Mouse (Mus musculus): Measurements from ENCODE around the gene Rplp0. TPM values are rescaled to one million over a fixed set of nuclear protein-coding genes. Genes with fewer than 3 reads are reported as not detected.
"Not testable (repeated sequence)": the region's sequence is repeated elsewhere in the genome, so short reads cannot be mapped to it uniquely, and the experiment has no call there.

Rplp0 gene
- polyA plus RNA-seq, 1 experiment, result 3,023 TPM

GRCm38 (mm10) chr5:115516908-115517307, 42.4 kb upstream of the Rplp0 start:
- Histone ChIP-seq H3K4me1 (ENCODE audit: control insufficient read depth, insufficient read depth, low read length) (peaks cover 16% of the 10 kb centered on the region), H3K27ac (ENCODE audit: insufficient read depth, low read length) (no peak overlapping the region)
- TF ChIP-seq POLR2A (IDR thresholded peaks at IDR 0.05; ENCODE audit: low read depth, low read length) (no peak), CTCF (IDR thresholded peaks at IDR 0.05; ENCODE audit: borderline replicate concordance, insufficient read depth, low read length) (no peak)

GRCm38 (mm10) chr5:115517501-115517900, 41.8 kb upstream of the Rplp0 start:
- Histone ChIP-seq H3K4me1 (ENCODE audit: control insufficient read depth, insufficient read depth, low read length) (peaks cover 21% of the 10 kb centered on the region), H3K27ac (ENCODE audit: insufficient read depth, low read length) (no peak overlapping the region), H3K4me3 (ENCODE audit: insufficient read depth, low read length) (no peak overlapping the region)
- TF ChIP-seq POLR2A (IDR thresholded peaks at IDR 0.05; ENCODE audit: low read depth, low read length) (no peak), CTCF (IDR thresholded peaks at IDR 0.05; ENCODE audit: borderline replicate concordance, insufficient read depth, low read length) (no peak)

More at GRCm38 (mm10) chr5:115516908-115517307, 42.4 kb upstream of the Rplp0 start:
- no peak overlapping the region for H3K4me3 ChIP-seq (ENCODE audit: insufficient read depth, low read length)

DNA sequence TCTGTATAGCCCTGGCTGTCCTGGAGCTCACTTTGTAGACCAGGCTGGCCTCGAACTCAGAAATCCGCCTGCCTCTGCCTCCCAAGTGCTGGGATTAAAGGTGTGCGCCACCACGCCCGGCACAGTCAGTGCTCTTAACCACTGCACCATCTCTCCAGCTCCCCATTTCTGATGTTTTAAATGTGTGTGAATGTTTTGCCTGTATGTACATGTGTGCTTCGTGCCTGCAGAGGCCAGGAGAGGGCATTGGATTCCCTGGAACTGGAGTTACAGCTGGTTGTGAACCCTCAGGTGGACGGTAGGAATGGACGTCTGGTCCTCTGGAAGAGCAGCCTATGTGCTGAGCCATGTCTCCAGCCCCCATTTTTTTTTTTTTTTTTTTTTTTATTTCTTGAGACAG, 41.1 kb upstream of the Rplp0 start:
- not testable (repeated sequence) for H3K27ac ChIP-seq (ENCODE audit: insufficient read depth, low read length); H3K4me3 ChIP-seq (ENCODE audit: insufficient read depth, low read length)
- peaks cover 23% of the 10 kb centered on the region for H3K4me1 ChIP-seq (ENCODE audit: control insufficient read depth, insufficient read depth, low read length)

GRCm38 (mm10) chr5:115520325-115520869, 38.9 kb upstream of the Rplp0 start:
- no peak overlapping the region for H3K27ac ChIP-seq (ENCODE audit: insufficient read depth, low read length)
- peaks cover 26% of the 10 kb centered on the region for H3K4me1 ChIP-seq (ENCODE audit: control insufficient read depth, insufficient read depth, low read length)
- no peak overlapping the region for H3K4me3 ChIP-seq (ENCODE audit: insufficient read depth, low read length)
- TF ChIP-seq POLR2A (IDR thresholded peaks at IDR 0.05; ENCODE audit: low read depth, low read length) (no peak), CTCF (IDR thresholded peaks at IDR 0.05; ENCODE audit: borderline replicate concordance, insufficient read depth, low read length) (no peak)

- no peak overlapping the region for H3K27ac ChIP-seq (ENCODE audit: insufficient read depth, low read length)
- H3K4me3 ChIP-seq (ENCODE audit: insufficient read depth, low read length), result no peak overlapping the region
- peaks cover 24% of the 10 kb centered on the region for H3K4me1 ChIP-seq (ENCODE audit: control insufficient read depth, insufficient read depth, low read length)
- no peak for TF ChIP-seq POLR2A (IDR thresholded peaks at IDR 0.05; ENCODE audit: low read depth, low read length)
- no peak for TF ChIP-seq CTCF (IDR thresholded peaks at IDR 0.05; ENCODE audit: borderline replicate concordance, insufficient read depth, low read length)
Observed at GRCm38 (mm10) chr5:115521553-115522461, 37.5 kb upstream of the Rplp0 start.

GRCm38 (mm10) chr5:115522531-115522930, 36.7 kb upstream of the Rplp0 start:
- Histone ChIP-seq H3K27ac (ENCODE audit: insufficient read depth, low read length) (no peak overlapping the region), H3K4me3 (ENCODE audit: insufficient read depth, low read length) (no peak overlapping the region), H3K4me1 (ENCODE audit: control insufficient read depth, insufficient read depth, low read length) (peaks cover 24% of the 10 kb centered on the region)
- no peak for TF ChIP-seq POLR2A (IDR thresholded peaks at IDR 0.05; ENCODE audit: low read depth, low read length)
- no peak for TF ChIP-seq CTCF (IDR thresholded peaks at IDR 0.05; ENCODE audit: borderline replicate concordance, insufficient read depth, low read length)

- Histone ChIP-seq H3K27ac (ENCODE audit: insufficient read depth, low read length) (no peak overlapping the region), H3K4me3 (ENCODE audit: insufficient read depth, low read length) (no peak overlapping the region), H3K4me1 (ENCODE audit: control insufficient read depth, insufficient read depth, low read length) (peaks cover 24% of the 10 kb centered on the region)
- no peak for TF ChIP-seq CTCF (IDR thresholded peaks at IDR 0.05; ENCODE audit: borderline replicate concordance, insufficient read depth, low read length)
- TF ChIP-seq POLR2A (IDR thresholded peaks at IDR 0.05; ENCODE audit: low read depth, low read length), result no peak
Observed at GRCm38 (mm10) chr5:115522981-115523499, 36.2 kb upstream of the Rplp0 start.

GRCm38 (mm10) chr5:115523971-115524370, 35.3 kb upstream of the Rplp0 start:
- H3K4me1 ChIP-seq (ENCODE audit: control insufficient read depth, insufficient read depth, low read length), result peaks cover 26% of the 10 kb centered on the region
- H3K4me3 ChIP-seq (ENCODE audit: insufficient read depth, low read length), result no peak overlapping the region
- no peak overlapping the region for H3K27ac ChIP-seq (ENCODE audit: insufficient read depth, low read length)
- TF ChIP-seq POLR2A (IDR thresholded peaks at IDR 0.05; ENCODE audit: low read depth, low read length), result no peak
- TF ChIP-seq CTCF (IDR thresholded peaks at IDR 0.05; ENCODE audit: borderline replicate concordance, insufficient read depth, low read length), result no peak

- no peak overlapping the region for H3K4me3 ChIP-seq (ENCODE audit: insufficient read depth, low read length)
- no peak for TF ChIP-seq POLR2A (IDR thresholded peaks at IDR 0.05; ENCODE audit: low read depth, low read length)
- TF ChIP-seq CTCF (IDR thresholded peaks at IDR 0.05; ENCODE audit: borderline replicate concordance, insufficient read depth, low read length), result no peak
- no peak overlapping the region for H3K27ac ChIP-seq (ENCODE audit: insufficient read depth, low read length)
- H3K4me1 ChIP-seq (ENCODE audit: control insufficient read depth, insufficient read depth, low read length), result peaks cover 29% of the 10 kb centered on the region
Observed at GRCm38 (mm10) chr5:115524471-115524870, 34.8 kb upstream of the Rplp0 start.

DNA sequence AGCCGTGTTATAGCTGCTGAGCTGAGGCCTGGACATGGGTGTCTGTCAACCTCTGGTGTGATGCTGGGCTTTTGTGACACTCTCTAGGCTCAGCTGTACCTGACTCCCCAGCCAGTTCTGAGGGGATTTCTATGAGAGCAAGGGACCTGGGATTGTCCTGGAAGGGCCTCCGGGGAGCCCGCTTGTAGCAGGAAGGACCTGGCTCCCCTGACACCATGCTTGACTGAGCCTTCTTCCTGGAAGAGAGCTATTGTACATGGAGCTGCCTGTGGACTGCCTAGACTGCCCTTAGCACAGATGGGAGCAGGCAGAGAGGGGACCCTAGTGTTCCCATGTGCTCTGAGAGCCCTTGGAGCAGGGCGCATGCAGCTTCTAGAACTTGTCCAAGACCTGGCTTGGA, 33.9 kb upstream of the Rplp0 start:
- Histone ChIP-seq H3K4me1 (ENCODE audit: control insufficient read depth, insufficient read depth, low read length) (peaks cover 31% of the 10 kb centered on the region), H3K27ac (ENCODE audit: insufficient read depth, low read length) (no peak overlapping the region), H3K4me3 (ENCODE audit: insufficient read depth, low read length) (no peak overlapping the region)
- TF ChIP-seq POLR2A (IDR thresholded peaks at IDR 0.05; ENCODE audit: low read depth, low read length), result no peak
- no peak for TF ChIP-seq CTCF (IDR thresholded peaks at IDR 0.05; ENCODE audit: borderline replicate concordance, insufficient read depth, low read length)
